ENCODE assay signal across 15 mouse cellular contexts in the genomic region with DNA sequence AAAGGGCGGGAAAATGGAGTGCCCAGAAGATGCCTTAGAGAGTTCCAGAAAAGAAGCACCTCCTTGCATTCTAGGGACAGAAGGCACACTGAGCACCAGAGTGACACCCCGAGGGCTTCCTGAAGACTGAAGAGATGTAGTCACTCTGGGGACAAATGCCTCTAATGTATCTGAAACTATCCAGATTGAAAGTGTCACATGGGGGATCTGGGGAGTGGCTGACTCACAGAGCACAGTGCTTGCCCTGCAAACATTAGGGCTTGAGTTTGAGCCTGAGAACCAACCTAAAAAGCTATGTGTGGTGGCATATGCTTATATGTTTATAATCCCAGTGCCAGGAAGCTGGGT. TPM values are rescaled to one million over a fixed set of nuclear protein-coding genes. Genes with fewer than 3 reads are reported as not detected.
DNase-seq lines count a peak whose midpoint lies in the region; ATAC-seq and TF ChIP-seq lines count a peak whose summit lies in the region.
"Had no signal": no experiment of that assay in that cellular context is flagged by ENCODE, and none has a peak within 500 bp of the region (broad histone marks: within the 10 kb centered on the region; RNA-seq: fewer than 3 reads in every experiment).

No protein-coding gene starts in this region.

- peak; percentile 12; the same call in 1 of the 2 replicates for ATAC-seq in limb, embryonic 13.5 days (ENCODE audit: low FRiP score, low read depth)
- no peak for ATAC-seq in hindbrain, embryonic 13.5 days (ENCODE audit: low FRiP score)
- no peak for ATAC-seq in midbrain, embryonic 14.5 days (ENCODE audit: low FRiP score, low TSS enrichment)
- ATAC-seq: forebrain, embryonic 15.5 days had no signal

- DNase-seq in limb, embryonic 10.5 days (ENCODE audit: low spot score) = no peak
- DNase-seq in A20 (ENCODE audit: low read depth, low spot score) = peak; percentile 43
- DNase-seq in MEL (ENCODE audit: low read depth, low spot score) = no peak
- DNase-seq in midbrain, embryonic 14.5 days = no peak
- DNase-seq in midbrain, embryonic 10.5 days (ENCODE audit: low spot score) = no peak
- DNase-seq: cerebellum, adult 8-10 months; heart, postnatal 10 days; retina, postnatal 1 day had no signal

- WGBS in limb, embryonic 13.5 days = 59% methylated on average over 2 of the region's 2 CpGs
- 76% methylated on average over 2 of the region's 2 CpGs for WGBS in limb, embryonic 10.5 days
- 3% methylated on average over 2 of the region's 2 CpGs for WGBS in macrophage (ENCODE audit: missing documents)
- WGBS in hindbrain, embryonic 13.5 days = 81% methylated on average over 2 of the region's 2 CpGs
- 88% methylated on average over 2 of the region's 2 CpGs for WGBS in midbrain, embryonic 14.5 days
- WGBS in midbrain, embryonic 10.5 days = 82% methylated on average over 2 of the region's 2 CpGs

- TF ChIP-seq RAD21 in MEL (IDR thresholded peaks at IDR 0.05; ENCODE audit: low read depth, low read length) = no peak

- H3K4me1 ChIP-seq in limb, embryonic 13.5 days = peaks cover 16% of the 10 kb centered on the region
- no peaks in the 10 kb centered on the region for H3K4me1 ChIP-seq in limb, embryonic 10.5 days
- H3K4me1 ChIP-seq in MEL (ENCODE audit: control insufficient read depth in 1 of 2, insufficient read depth in 2 of 2, low read length in 2 of 2) = peaks cover 19 to 33% of the 10 kb centered on the region in 2 experiments
- H3K4me1 ChIP-seq in hindbrain, embryonic 13.5 days (replicated peaks) = no peaks in the 10 kb centered on the region
- no peaks in the 10 kb centered on the region for H3K4me1 ChIP-seq in midbrain, embryonic 14.5 days (ENCODE audit: control insufficient read depth, insufficient read depth, low read length)
- H3K4me1 ChIP-seq in midbrain, embryonic 10.5 days = no peaks in the 10 kb centered on the region
- H3K4me1 ChIP-seq: forebrain, embryonic 15.5 days; neural tube, embryonic 12.5 days had no signal

- TF ChIP-seq EP300 in MEL (IDR thresholded peaks at IDR 0.05; ENCODE audit: low read depth in 1 of 2, low read length in 2 of 2) = no peak

- H3K27ac ChIP-seq in limb, embryonic 13.5 days = no peak overlapping the region
- H3K27ac ChIP-seq in limb, embryonic 10.5 days = no peak overlapping the region
- H3K27ac ChIP-seq in MEL (ENCODE audit: control insufficient read depth, low read depth, low read length) = peak overlapping the region; percentile 87
- H3K27ac ChIP-seq in macrophage = peak overlapping the region; percentile 44
- no peak overlapping the region for H3K27ac ChIP-seq in hindbrain, embryonic 13.5 days
- no peak overlapping the region for H3K27ac ChIP-seq in midbrain, embryonic 14.5 days (replicated peaks; ENCODE audit: low read depth, low read length)
- H3K27ac ChIP-seq in midbrain, embryonic 10.5 days (replicated peaks) = no peak overlapping the region
- H3K27ac ChIP-seq: embryonic facial prominence, embryonic 13.5 days; forebrain, embryonic 15.5 days; neural tube, embryonic 12.5 days had no signal

- TF ChIP-seq CTCF in MEL (IDR thresholded peaks at IDR 0.05 in 2 of 3, conservative IDR thresholded peaks at IDR 0.05 in 1 of 3; ENCODE audit: control insufficient read depth in 1 of 3, insufficient read depth in 1 of 3, low read depth in 2 of 3, low read length in 3 of 3, poor library complexity in 1 of 3, severe bottlenecking in 1 of 3) = no peak

- H3K4me2 ChIP-seq in limb, embryonic 13.5 days (replicated peaks) = no peak overlapping the region
- no peak overlapping the region for H3K4me2 ChIP-seq in hindbrain, embryonic 13.5 days
- H3K4me2 ChIP-seq in midbrain, embryonic 14.5 days (ENCODE audit: low read length) = no peak overlapping the region
- H3K4me2 ChIP-seq: embryonic facial prominence, embryonic 13.5 days; forebrain, embryonic 15.5 days; neural tube, embryonic 12.5 days had no signal

- H3K27me3 ChIP-seq in limb, embryonic 13.5 days = 0 out of 2 replicates have a peak, but pooled peaks cover 3% of the 10 kb centered on the region
- no peaks in the 10 kb centered on the region for H3K27me3 ChIP-seq in limb, embryonic 10.5 days (ENCODE audit: low read depth, poor library complexity, severe bottlenecking)
- no peaks in the 10 kb centered on the region for H3K27me3 ChIP-seq in MEL (ENCODE audit: control insufficient read depth in 1 of 2, insufficient read depth in 2 of 2, low read length in 2 of 2)
- no peaks in the 10 kb centered on the region for H3K27me3 ChIP-seq in hindbrain, embryonic 13.5 days
- H3K27me3 ChIP-seq in midbrain, embryonic 14.5 days (ENCODE audit: control insufficient read depth, insufficient read depth, low read length) = no peaks in the 10 kb centered on the region
- no peaks in the 10 kb centered on the region for H3K27me3 ChIP-seq in midbrain, embryonic 10.5 days (ENCODE audit: low read depth, poor library complexity, severe bottlenecking)
- H3K27me3 ChIP-seq: embryonic facial prominence, embryonic 13.5 days; forebrain, embryonic 15.5 days; megakaryocyte, embryonic 14.5 days; neural tube, embryonic 12.5 days had no signal

- no peak overlapping the region for H3K9ac ChIP-seq in limb, embryonic 13.5 days
- H3K9ac ChIP-seq in MEL (ENCODE audit: control insufficient read depth, low read depth, low read length, poor library complexity, severe bottlenecking) = peak overlapping the region; percentile 36
- H3K9ac ChIP-seq in hindbrain, embryonic 13.5 days = no peak overlapping the region
- no peak overlapping the region for H3K9ac ChIP-seq in midbrain, embryonic 14.5 days (replicated peaks; ENCODE audit: low read length)
- H3K9ac ChIP-seq: embryonic facial prominence, embryonic 13.5 days; forebrain, embryonic 15.5 days; neural tube, embryonic 12.5 days had no signal

- no peaks in the 10 kb centered on the region for H3K79me2 ChIP-seq in MEL (ENCODE audit: control insufficient read depth, insufficient read depth, low read length, poor library complexity)
- H3K79me2 ChIP-seq in macrophage (ENCODE audit: inconsistent target) = no peaks in the 10 kb centered on the region

- H3K9me3 ChIP-seq in limb, embryonic 13.5 days = no peaks in the 10 kb centered on the region
- H3K9me3 ChIP-seq in limb, embryonic 10.5 days (replicated peaks) = no peaks in the 10 kb centered on the region
- no peaks in the 10 kb centered on the region for H3K9me3 ChIP-seq in MEL (replicated peaks; ENCODE audit: insufficient read depth, low read length)
- no peaks in the 10 kb centered on the region for H3K9me3 ChIP-seq in hindbrain, embryonic 13.5 days
- H3K9me3 ChIP-seq in midbrain, embryonic 14.5 days (ENCODE audit: control insufficient read depth, low read length) = no peaks in the 10 kb centered on the region
- H3K9me3 ChIP-seq in midbrain, embryonic 10.5 days (replicated peaks) = no peaks in the 10 kb centered on the region
- H3K9me3 ChIP-seq: embryonic facial prominence, embryonic 13.5 days; forebrain, embryonic 15.5 days; megakaryocyte, embryonic 14.5 days; neural tube, embryonic 12.5 days had no signal

- no peak for TF ChIP-seq POLR2A in MEL (IDR thresholded peaks at IDR 0.05; ENCODE audit: control insufficient read depth in 1 of 2, insufficient read depth in 1 of 2, low read depth in 1 of 2, low read length in 2 of 2, poor library complexity in 1 of 2)

- no peaks in the 10 kb centered on the region for H3K36me3 ChIP-seq in limb, embryonic 13.5 days
- H3K36me3 ChIP-seq in limb, embryonic 10.5 days = no peaks in the 10 kb centered on the region
- H3K36me3 ChIP-seq in MEL (ENCODE audit: control insufficient read depth in 1 of 2, insufficient read depth in 2 of 2, low read length in 2 of 2) (peaks cover 0 to 21% of the 10 kb centered on the region in 2 experiments; a peak in 2 of 4 replicates), macrophage (ENCODE audit: inconsistent target) (no peaks in the 10 kb centered on the region)
- no peaks in the 10 kb centered on the region for H3K36me3 ChIP-seq in hindbrain, embryonic 13.5 days
- H3K36me3 ChIP-seq in midbrain, embryonic 14.5 days (ENCODE audit: control insufficient read depth, insufficient read depth, low read length) = no peaks in the 10 kb centered on the region
- H3K36me3 ChIP-seq in midbrain, embryonic 10.5 days = no peaks in the 10 kb centered on the region
- H3K36me3 ChIP-seq: embryonic facial prominence, embryonic 13.5 days; forebrain, embryonic 15.5 days; neural tube, embryonic 12.5 days had no signal

- no peak overlapping the region for H3K4me3 ChIP-seq in limb, embryonic 13.5 days
- H3K4me3 ChIP-seq in limb, embryonic 10.5 days = no peak overlapping the region
- H3K4me3 ChIP-seq in MEL (ENCODE audit: control insufficient read depth in 1 of 2, insufficient read depth in 1 of 2, low read depth in 2 of 2, low read length in 2 of 2) (no peak overlapping the region), macrophage (ENCODE audit: inconsistent target) (no peak overlapping the region)
- no peak overlapping the region for H3K4me3 ChIP-seq in hindbrain, embryonic 13.5 days
- no peak overlapping the region for H3K4me3 ChIP-seq in midbrain, embryonic 14.5 days (replicated peaks; ENCODE audit: low read depth, low read length)
- H3K4me3 ChIP-seq in midbrain, embryonic 10.5 days = no peak overlapping the region
- H3K4me3 ChIP-seq: embryonic facial prominence, embryonic 13.5 days; forebrain, embryonic 15.5 days; neural tube, embryonic 12.5 days had no signal

TF ChIP-seq in MEL, 35 proteins besides CTCF, POLR2A, EP300 and RAD21 (continues in another document):
- TF ChIP-seq MAX (IDR thresholded peaks at IDR 0.05; ENCODE audit: low read length) (peak; percentile 9; the same call in 1 of the 2 replicates), GATA1 (IDR thresholded peaks at IDR 0.05; ENCODE audit: low read depth, low read length) (peak; percentile 2; the same call in 1 of the 2 replicates), TBP (IDR thresholded peaks at IDR 0.05; ENCODE audit: low read depth, low read length) (0 out of 2 replicates have a peak, but pooled peaks have one; percentile 16), NELFE (IDR thresholded peaks at IDR 0.05; ENCODE audit: low read depth, low read length) (no peak)

RNA-seq across cellular contexts. Expression of gene Cxcr4, which starts 23.3 kb away (rescaled TPM):
- polyA plus RNA-seq in limb, embryonic 13.5 days (2015; fragmentation: Nextera tagmentation; extraction: Ambion mirVana) = 1.9 and 2.2 TPM in 2 replicates
- polyA plus RNA-seq in limb, embryonic 10.5 days (2016; fragmentation: Nextera tagmentation; extraction: Ambion mirVana) = 1.8 and 2.1 TPM in 2 replicates
- total RNA-seq in MEL (2012; rRNA removed) = 4.2 and 6.0 TPM in 2 replicates
- polyA plus RNA-seq in MEL (2012; ENCODE audit: insufficient read depth in 1 of 2, insufficient read length in 2 of 2, low read depth in 1 of 2, low replicate concordance in 2 of 2, missing spikeins in 1 of 2) (10 to 100 TPM in 1 of 2 experiments, not detected in 1; 11.2 TPM), macrophage (2018) (35.9 to 179 TPM (median 91.9 TPM) in 3 replicates)
- total RNA-seq in macrophage (2018; cell fraction: chromatin; rRNA removed) = 10 to 100 TPM in 9 of 26 experiments, 1 to 10 TPM in 17; 1.1 to 56.8 (median 5.4) TPM
- total RNA-seq in macrophage (2018; cell fraction: cytosol; rRNA removed) = 100 to 1,000 TPM in 10 of 26 experiments, 10 to 100 TPM in 15, 1 to 10 TPM in 1; 7.3 to 204 (median 26.7) TPM
- 100 to 1,000 TPM in 5 of 26 experiments, 10 to 100 TPM in 18, 1 to 10 TPM in 3; 6.7 to 200 (median 30.9) TPM for total RNA-seq in macrophage (2018; cell fraction: nucleus; rRNA removed)
- 15.4 and 15.5 TPM in 2 replicates for polyA plus RNA-seq in hindbrain, embryonic 13.5 days (2015; fragmentation: Nextera tagmentation; extraction: Ambion mirVana)
- 10.2 and 12.3 TPM in 2 replicates for polyA plus RNA-seq in midbrain, embryonic 14.5 days (2014; fragmentation: Nextera tagmentation; extraction: Ambion mirVana)
- 18.6 and 20.2 TPM in 2 replicates for polyA plus RNA-seq in midbrain, embryonic 10.5 days (2016; fragmentation: Nextera tagmentation; extraction: Ambion mirVana)

Comparison
In these comparisons a context has a peak if more than half of its experiments do, and no peak if none do; other contexts are left out.
1. H3K27ac ChIP-seq: peak in MEL (single experiment) and macrophage (single experiment); none in limb, embryonic 13.5 days (single experiment), limb, embryonic 10.5 days (single experiment), hindbrain, embryonic 13.5 days (single experiment), midbrain, embryonic 14.5 days (single experiment) and midbrain, embryonic 10.5 days (single experiment).